Mouse (Mus musculus): ENCODE measurements at regions not wholly inside any gene's neighbourhood (a gene's known extent, or its start where the extent isn't known, plus 50 kb on each side); places are given as distances from the start of the nearest gene placed in this dataset.

GRCm38 (mm10) chr4:131075326-131075932 is 131.2 kb downstream of the Matn1 start:
- no peaks in the 10 kb centered on the region for H3K36me3 ChIP-seq (ENCODE audit: control insufficient read depth, insufficient read depth)
- no peak for ATAC-seq
- no peak overlapping the region for H3K27ac ChIP-seq (ENCODE audit: low read length)
- no peak overlapping the region for H3K9ac ChIP-seq (replicated peaks; ENCODE audit: low read depth, low read length)
- H3K4me1 ChIP-seq (replicated peaks; ENCODE audit: control insufficient read depth, insufficient read depth, low read length): peaks cover 8% of the 10 kb centered on the region
- no peaks in the 10 kb centered on the region for H3K9me3 ChIP-seq (ENCODE audit: control insufficient read depth, low read length)
- H3K27me3 ChIP-seq (replicated peaks; ENCODE audit: control insufficient read depth, insufficient read depth, low read length): no peaks in the 10 kb centered on the region
- H3K4me2 ChIP-seq (ENCODE audit: low read length): no peak overlapping the region
- no peak overlapping the region for H3K4me3 ChIP-seq (replicated peaks; ENCODE audit: low read length)
- 24% methylated on average over 8 of the region's 8 CpGs for WGBS

DNA sequence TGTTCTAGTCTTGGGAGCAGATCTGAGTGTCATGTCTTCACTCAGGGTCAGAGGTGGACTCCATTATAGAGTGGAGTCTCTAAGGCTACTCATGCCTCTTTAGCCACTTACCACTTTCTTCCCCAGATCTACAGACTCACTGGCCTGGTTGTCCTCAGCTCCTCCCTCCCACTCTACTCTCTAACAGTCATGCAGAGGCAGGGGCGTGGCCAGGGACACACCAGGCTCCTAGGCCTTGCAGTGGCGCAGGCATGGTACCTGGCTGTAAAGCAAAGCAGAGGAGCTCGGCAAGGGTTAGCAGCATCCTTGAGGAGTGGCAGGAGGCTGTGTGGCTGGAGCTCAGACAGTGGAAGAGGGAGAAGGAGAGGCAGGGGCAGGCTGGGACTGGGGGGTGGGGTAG is 132.4 kb downstream of the Matn1 start:
- Histone ChIP-seq H3K4me3 (replicated peaks; ENCODE audit: low read length) (no peak overlapping the region), H3K36me3 (ENCODE audit: control insufficient read depth, insufficient read depth) (no peaks in the 10 kb centered on the region), H3K27me3 (replicated peaks; ENCODE audit: control insufficient read depth, insufficient read depth, low read length) (no peaks in the 10 kb centered on the region), H3K9me3 (ENCODE audit: control insufficient read depth, low read length) (no peaks in the 10 kb centered on the region), H3K4me1 (replicated peaks; ENCODE audit: control insufficient read depth, insufficient read depth, low read length) (peaks cover 8% of the 10 kb centered on the region), H3K9ac (replicated peaks; ENCODE audit: low read depth, low read length) (no peak overlapping the region), H3K4me2 (ENCODE audit: low read length) (no peak overlapping the region), H3K27ac (ENCODE audit: low read length) (no peak overlapping the region)
- no peak for ATAC-seq
- 75% methylated on average over 3 of the region's 3 CpGs for WGBS

- peaks cover 8% of the 10 kb centered on the region for H3K4me1 ChIP-seq (replicated peaks; ENCODE audit: control insufficient read depth, insufficient read depth, low read length)
- ATAC-seq: no peak
- no peak overlapping the region for H3K4me2 ChIP-seq (ENCODE audit: low read length)
- no peaks in the 10 kb centered on the region for H3K36me3 ChIP-seq (ENCODE audit: control insufficient read depth, insufficient read depth)
- H3K4me3 ChIP-seq (replicated peaks; ENCODE audit: low read length): no peak overlapping the region
- H3K27ac ChIP-seq (ENCODE audit: low read length): no peak overlapping the region
- H3K27me3 ChIP-seq (replicated peaks; ENCODE audit: control insufficient read depth, insufficient read depth, low read length): no peaks in the 10 kb centered on the region
- no peak overlapping the region; the same call in 1 of the 2 replicates for H3K9ac ChIP-seq (replicated peaks; ENCODE audit: low read depth, low read length)
- WGBS: 5% methylated on average over 1 of the region's 1 CpGs
- H3K9me3 ChIP-seq (ENCODE audit: control insufficient read depth, low read length): no peaks in the 10 kb centered on the region
Measured at GRCm38 (mm10) chr4:131080113-131080512, 135.9 kb downstream of the Matn1 start.

GRCm38 (mm10) chr4:131083405-131083804 is 139.2 kb downstream of the Matn1 start:
- 28% methylated on average over 3 of the region's 3 CpGs for WGBS
- peak; percentile 81 for ATAC-seq

GRCm38 (mm10) chr4:131097421-131097820 is 153.2 kb downstream of the Matn1 start:
- Histone ChIP-seq H3K4me1 (replicated peaks; ENCODE audit: control insufficient read depth, insufficient read depth, low read length) (0 out of 2 replicates have a peak, but pooled peaks cover 4% of the 10 kb centered on the region), H3K36me3 (ENCODE audit: control insufficient read depth, insufficient read depth) (no peaks in the 10 kb centered on the region), H3K9me3 (ENCODE audit: control insufficient read depth, low read length) (no peaks in the 10 kb centered on the region), H3K27ac (ENCODE audit: low read length) (no peak overlapping the region), H3K9ac (replicated peaks; ENCODE audit: low read depth, low read length) (no peak overlapping the region), H3K27me3 (replicated peaks; ENCODE audit: control insufficient read depth, insufficient read depth, low read length) (no peaks in the 10 kb centered on the region), H3K4me3 (replicated peaks; ENCODE audit: low read length) (no peak overlapping the region), H3K4me2 (ENCODE audit: low read length) (no peak overlapping the region)
- 59% methylated on average over 6 of the region's 6 CpGs for WGBS
- ATAC-seq: no peak

More at GRCm38 (mm10) chr4:131083405-131083804, 139.2 kb downstream of the Matn1 start:
- Histone ChIP-seq H3K9me3 (ENCODE audit: control insufficient read depth, low read length) (no peaks in the 10 kb centered on the region), H3K4me2 (ENCODE audit: low read length) (no peak overlapping the region), H3K4me1 (replicated peaks; ENCODE audit: control insufficient read depth, insufficient read depth, low read length) (peaks cover 5% of the 10 kb centered on the region), H3K27ac (ENCODE audit: low read length) (no peak overlapping the region), H3K9ac (replicated peaks; ENCODE audit: low read depth, low read length) (no peak overlapping the region), H3K27me3 (replicated peaks; ENCODE audit: control insufficient read depth, insufficient read depth, low read length) (no peaks in the 10 kb centered on the region), H3K36me3 (ENCODE audit: control insufficient read depth, insufficient read depth) (no peaks in the 10 kb centered on the region), H3K4me3 (replicated peaks; ENCODE audit: low read length) (no peak overlapping the region)

DNA sequence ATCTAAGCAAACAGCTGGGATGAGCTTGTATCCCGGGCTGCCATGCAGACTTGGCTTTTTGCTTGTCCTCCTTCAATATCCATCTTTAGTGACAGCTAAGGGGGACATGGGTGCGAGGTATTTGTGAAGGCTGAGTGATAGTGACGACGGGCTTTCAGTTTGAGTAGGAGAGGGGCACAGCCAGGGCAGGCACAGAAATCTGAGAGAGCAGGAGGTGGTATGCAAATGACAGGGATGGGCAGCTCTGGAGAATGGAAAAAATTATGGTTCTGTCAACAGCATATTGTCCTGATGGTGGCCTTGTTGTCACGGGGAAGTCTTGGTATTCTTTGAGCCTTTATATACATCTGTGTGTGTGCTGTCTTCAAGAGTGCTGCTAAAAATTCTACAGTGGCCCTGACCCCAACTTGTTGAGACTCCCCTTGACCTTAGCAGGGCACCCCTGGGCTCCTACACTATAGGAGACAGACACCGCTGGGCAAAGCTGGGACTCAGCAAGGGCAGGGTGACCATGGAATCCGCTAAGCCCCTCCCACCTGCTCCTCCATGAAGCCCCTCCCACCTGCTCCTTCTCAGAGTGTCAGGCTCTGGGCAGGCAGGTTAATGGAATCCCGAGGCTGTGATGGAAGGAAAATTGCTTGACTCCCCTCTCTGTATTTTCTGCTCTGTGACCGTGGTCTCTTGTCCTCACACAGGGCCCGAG is 156.1 kb downstream of the Matn1 start:
- ATAC-seq: no peak
- H3K27me3 ChIP-seq (replicated peaks; ENCODE audit: control insufficient read depth, insufficient read depth, low read length): no peaks in the 10 kb centered on the region
- H3K4me2 ChIP-seq (ENCODE audit: low read length): no peak overlapping the region; the same call in 1 of the 2 replicates
- H3K9ac ChIP-seq (replicated peaks; ENCODE audit: low read depth, low read length): no peak overlapping the region
- H3K36me3 ChIP-seq (ENCODE audit: control insufficient read depth, insufficient read depth): no peaks in the 10 kb centered on the region
- WGBS: 44% methylated on average over 10 of the region's 10 CpGs
- no peak overlapping the region for H3K4me3 ChIP-seq (replicated peaks; ENCODE audit: low read length)
- H3K27ac ChIP-seq (ENCODE audit: low read length): no peak overlapping the region
- H3K9me3 ChIP-seq (ENCODE audit: control insufficient read depth, low read length): no peaks in the 10 kb centered on the region
- H3K4me1 ChIP-seq (replicated peaks; ENCODE audit: control insufficient read depth, insufficient read depth, low read length): 0 out of 2 replicates have a peak, but pooled peaks cover 4% of the 10 kb centered on the region

DNA sequence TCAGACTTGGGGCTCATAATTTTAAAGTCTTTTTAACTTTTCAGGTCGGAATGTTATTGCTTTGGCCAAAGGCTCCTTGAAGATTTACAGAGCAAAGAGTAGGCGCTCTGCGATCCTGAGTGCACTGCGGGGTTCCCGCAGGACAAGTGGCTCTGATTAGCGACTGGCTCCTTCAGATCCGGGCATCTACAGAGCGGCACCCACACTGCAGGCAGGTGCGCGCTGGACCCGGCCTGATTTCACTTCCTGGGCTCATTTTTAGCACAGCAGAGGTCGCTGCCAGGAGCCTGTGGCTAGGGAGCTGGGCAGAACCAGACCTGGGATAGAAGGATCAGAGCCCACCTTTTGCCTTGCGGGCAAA is 156.6 kb downstream of the Matn1 start:
- no peak overlapping the region for H3K9ac ChIP-seq (replicated peaks; ENCODE audit: low read depth, low read length)
- no peak overlapping the region for H3K4me3 ChIP-seq (replicated peaks; ENCODE audit: low read length)
- no peak for ATAC-seq
- no peaks in the 10 kb centered on the region for H3K27me3 ChIP-seq (replicated peaks; ENCODE audit: control insufficient read depth, insufficient read depth, low read length)
- 0 out of 2 replicates have a peak, but pooled peaks cover 4% of the 10 kb centered on the region for H3K4me1 ChIP-seq (replicated peaks; ENCODE audit: control insufficient read depth, insufficient read depth, low read length)
- WGBS: 13% methylated on average over 13 of the region's 13 CpGs
- H3K36me3 ChIP-seq (ENCODE audit: control insufficient read depth, insufficient read depth): no peaks in the 10 kb centered on the region
- H3K9me3 ChIP-seq (ENCODE audit: control insufficient read depth, low read length): no peaks in the 10 kb centered on the region
- H3K27ac ChIP-seq (ENCODE audit: low read length): no peak overlapping the region
- peak overlapping the region; percentile 13 for H3K4me2 ChIP-seq (ENCODE audit: low read length)

GRCm38 (mm10) chr4:131102163-131102562 is 158.0 kb downstream of the Matn1 start:
- peaks cover 8% of the 10 kb centered on the region for H3K4me1 ChIP-seq (replicated peaks; ENCODE audit: control insufficient read depth, insufficient read depth, low read length)
- H3K4me3 ChIP-seq (replicated peaks; ENCODE audit: low read length): no peak overlapping the region
- WGBS: 62% methylated on average over 4 of the region's 4 CpGs
- H3K4me2 ChIP-seq (ENCODE audit: low read length): no peak overlapping the region
- no peak overlapping the region for H3K9ac ChIP-seq (replicated peaks; ENCODE audit: low read depth, low read length)
- no peak overlapping the region for H3K27ac ChIP-seq (ENCODE audit: low read length)
- no peaks in the 10 kb centered on the region for H3K9me3 ChIP-seq (ENCODE audit: control insufficient read depth, low read length)
- no peak for ATAC-seq
- no peaks in the 10 kb centered on the region for H3K36me3 ChIP-seq (ENCODE audit: control insufficient read depth, insufficient read depth)
- no peaks in the 10 kb centered on the region for H3K27me3 ChIP-seq (replicated peaks; ENCODE audit: control insufficient read depth, insufficient read depth, low read length)

DNA sequence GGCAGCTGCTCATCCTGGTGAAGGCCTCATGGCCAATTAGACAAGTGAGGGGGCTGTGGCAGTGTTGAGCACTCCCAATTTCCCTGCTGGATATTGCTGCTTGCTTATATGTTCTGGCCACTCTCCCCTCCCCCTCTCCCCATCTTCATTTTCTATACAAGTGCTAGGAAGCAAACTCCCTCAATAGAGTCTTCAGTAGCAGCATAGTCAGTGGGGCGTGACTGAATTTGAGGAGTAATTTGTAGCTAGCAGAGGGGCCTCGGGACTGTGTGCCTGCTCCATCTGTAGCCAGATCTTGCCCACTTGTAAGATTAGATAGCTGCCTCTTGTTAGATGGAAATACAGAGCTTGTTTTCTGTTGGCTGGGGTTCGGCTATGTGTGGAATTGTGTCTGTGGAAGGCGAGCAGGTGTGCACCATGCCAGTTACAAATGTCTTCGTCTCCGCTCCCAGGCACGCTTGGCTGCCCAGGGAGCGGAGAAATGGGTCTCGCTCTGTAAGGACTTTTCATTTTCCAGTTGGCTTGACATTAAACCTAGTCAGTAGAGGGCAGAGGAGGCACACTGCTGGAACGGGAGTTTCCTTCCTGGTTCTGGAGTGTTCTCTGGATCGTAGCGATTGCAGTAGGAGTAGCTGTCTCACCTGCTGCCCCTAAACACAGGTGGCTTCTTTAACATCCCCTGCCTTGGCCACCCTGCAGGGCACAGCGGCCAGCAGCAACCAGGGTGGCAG is 163.1 kb downstream of the Matn1 start:
- ATAC-seq: peak; percentile 68; the same call in 1 of the 2 replicates
- no peaks in the 10 kb centered on the region for H3K9me3 ChIP-seq (ENCODE audit: control insufficient read depth, low read length)
- H3K4me3 ChIP-seq (replicated peaks; ENCODE audit: low read length): no peak overlapping the region
- H3K4me1 ChIP-seq (replicated peaks; ENCODE audit: control insufficient read depth, insufficient read depth, low read length): peaks cover 12% of the 10 kb centered on the region
- peak overlapping the region; percentile 24; the same call in 1 of the 2 replicates for H3K4me2 ChIP-seq (ENCODE audit: low read length)
- 23% methylated on average over 13 of the region's 13 CpGs for WGBS
- H3K27ac ChIP-seq (ENCODE audit: low read length): no peak overlapping the region
- H3K27me3 ChIP-seq (replicated peaks; ENCODE audit: control insufficient read depth, insufficient read depth, low read length): no peaks in the 10 kb centered on the region
- no peaks in the 10 kb centered on the region for H3K36me3 ChIP-seq (ENCODE audit: control insufficient read depth, insufficient read depth)
- H3K9ac ChIP-seq (replicated peaks; ENCODE audit: low read depth, low read length): no peak overlapping the region
